Mouse (Mus musculus) liver, postnatal 0 days (tissue): ENCODE results near the gene Cyp1a1.

Experiments used
- CTCF ChIP-seq: sonication (generic); IDR thresholded peaks from 2 replicates; pipeline ENCODE4 v1.5.1; 2016; ENCODE audit warnings: antibody characterized with exemption, low read depth
- EP300 ChIP-seq: IDR thresholded peaks from 2 replicates; pipeline ENCODE4 v1.6.1; 2016; ENCODE audit warnings: antibody characterized with exemption, low read depth, mild to moderate bottlenecking

GRCm38 (mm10) chr9:57669566-57669965 is 18.2 kb upstream of the Cyp1a1 start:
- TF ChIP-seq CTCF (no peak), EP300 (peak; percentile 42; the same call in 1 of the 2 replicates)
